ENCODE assay signal across 1 mouse cellular context in genomic region chrX:73910049-73910448, GRCm38 (mm10).
TF ChIP-seq lines count a peak whose summit lies in the region.

No protein-coding gene starts in this region.

TF ChIP-seq in CH12.LX, 34 proteins besides CTCF, POLR2A, EP300 and RAD21 (continued from another document):
- no peak for TF ChIP-seq NELFE (IDR thresholded peaks at IDR 0.05; ENCODE audit: low read depth, low read length)
- TF ChIP-seq TCF12 (IDR thresholded peaks at IDR 0.05; ENCODE audit: low read depth, low read length), result no peak
- TF ChIP-seq PAX5 (IDR thresholded peaks at IDR 0.05; ENCODE audit: low read length), result no peak
